Mouse (Mus musculus): ENCODE data around the gene Ear6.

DNA sequence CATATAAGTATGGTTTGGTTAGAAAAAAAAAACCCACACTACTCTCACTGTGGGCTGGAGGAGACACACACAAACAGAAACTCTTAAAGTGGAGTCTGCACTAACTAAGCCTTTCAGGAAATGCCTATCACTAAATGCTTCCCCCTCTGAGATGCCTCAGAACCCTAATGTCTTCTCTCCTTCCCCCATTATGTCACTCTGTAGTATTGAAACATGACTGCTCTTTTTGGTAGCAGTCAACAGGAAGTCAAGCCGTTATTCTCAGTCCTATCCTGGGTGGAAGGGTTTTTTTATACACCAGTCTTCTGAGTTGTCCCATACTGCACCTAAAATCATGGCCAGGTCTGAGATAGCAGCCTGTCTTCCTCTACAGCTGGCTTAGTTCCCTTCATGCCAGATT lies 26.9 kb upstream of the Ear6 start:
- TF ChIP-seq MAX (IDR thresholded peaks at IDR 0.05; ENCODE audit: low read depth) = no peak
- no peak for TF ChIP-seq POLR2A (IDR thresholded peaks at IDR 0.05; ENCODE audit: insufficient read length, low read depth)
- TF ChIP-seq USF1 (IDR thresholded peaks at IDR 0.05; ENCODE audit: low read depth) = no peak
